Mouse (Mus musculus) spleen, embryonic (tissue): ENCODE data around the gene Pyroxd1.

Source experiments
- CTCF ChIA-PET: fragments of 350-600 bp; sonication (Branson Sonifier 250); formaldehyde crosslinking; loops from one replicate; lab custom pipeline; 2022; lab: Charles Lee

Pyroxd1 gene

DNA sequence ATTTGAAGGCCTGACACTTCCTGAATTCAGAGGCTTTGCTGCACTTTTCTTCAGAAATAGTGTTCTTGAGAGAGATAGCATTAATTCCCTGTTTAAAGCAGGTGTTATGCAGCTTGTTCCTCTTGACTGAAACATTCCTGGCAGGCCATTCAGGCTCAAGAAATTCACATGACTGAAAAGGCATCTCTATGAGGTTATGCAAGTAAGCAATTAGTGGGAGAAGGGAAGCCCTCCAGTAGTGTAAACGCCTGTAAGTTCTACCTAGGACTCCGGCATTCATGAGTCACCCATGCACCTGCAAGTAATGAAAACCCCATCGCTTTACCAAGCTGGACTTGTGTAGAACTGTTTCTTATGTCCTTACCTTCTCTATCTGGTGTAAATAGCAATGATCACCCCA is 24.1 kb downstream of the Pyroxd1 start:
- CTCF ChIA-PET, result no interaction called here

GRCm38 (mm10) chr6:142377081-142377480 is 31.6 kb downstream of the Pyroxd1 start:
- CTCF ChIA-PET, result no interaction called here

DNA sequence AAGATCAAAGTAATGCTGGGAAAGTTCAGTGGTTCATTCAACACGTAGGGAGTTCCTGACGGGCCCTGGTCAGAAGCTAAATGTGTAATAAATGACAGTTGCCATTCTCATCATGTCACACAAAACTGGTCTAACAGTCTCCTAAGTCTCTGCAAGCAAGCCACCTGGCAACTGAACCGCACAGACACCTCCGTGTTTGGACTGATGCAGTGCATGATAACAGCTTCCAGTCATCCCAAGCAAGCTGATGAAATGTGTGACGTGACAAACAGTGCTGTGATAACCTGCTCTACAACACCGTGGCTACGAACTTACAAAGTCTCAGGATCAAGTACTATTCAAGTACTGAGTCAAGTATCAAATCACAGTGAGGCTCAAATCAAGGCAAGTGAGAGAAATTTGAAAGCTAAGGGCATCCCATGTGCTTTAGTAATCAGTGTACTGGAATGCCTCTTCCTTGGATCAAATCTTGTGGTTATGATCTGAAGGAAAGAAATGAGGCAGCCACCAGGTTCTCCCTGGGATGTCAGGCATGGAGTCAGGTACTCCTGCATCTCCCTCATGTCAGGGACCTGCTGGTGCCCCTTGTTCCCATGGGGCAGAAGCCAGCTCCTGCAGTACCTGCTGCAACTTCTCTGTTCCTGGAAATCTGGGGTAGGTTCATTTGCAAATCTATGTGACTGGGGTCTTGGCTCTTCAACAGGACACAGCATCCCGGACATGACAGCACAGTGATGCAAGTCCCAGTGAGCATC is 33.3 kb downstream of the Pyroxd1 start:
- CTCF ChIA-PET, result no interaction called here

- CTCF ChIA-PET, result no interaction called here
Measured at GRCm38 (mm10) chr6:142379961-142380360, 34.5 kb downstream of the Pyroxd1 start.

DNA sequence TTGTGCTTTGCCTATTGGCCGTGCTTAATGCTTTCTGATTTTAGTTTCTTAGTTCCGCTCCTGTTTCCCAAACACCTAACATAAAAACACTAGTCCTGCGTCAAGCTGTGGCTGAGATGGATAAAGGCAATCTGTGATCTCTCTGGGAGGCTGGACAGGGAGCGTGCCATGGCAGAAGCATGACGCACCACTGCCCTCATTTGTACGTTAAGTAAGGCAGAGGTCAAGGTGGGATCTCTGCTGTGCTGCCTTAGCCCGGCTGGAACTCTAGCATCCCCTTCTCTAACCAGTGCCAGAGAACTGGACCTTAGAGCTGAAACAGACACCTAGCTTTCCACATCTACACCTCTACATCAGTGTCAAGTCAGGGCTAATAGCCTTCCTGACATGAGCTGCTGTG is 36.2 kb downstream of the Pyroxd1 start:
- CTCF ChIA-PET, result no interaction called here

DNA sequence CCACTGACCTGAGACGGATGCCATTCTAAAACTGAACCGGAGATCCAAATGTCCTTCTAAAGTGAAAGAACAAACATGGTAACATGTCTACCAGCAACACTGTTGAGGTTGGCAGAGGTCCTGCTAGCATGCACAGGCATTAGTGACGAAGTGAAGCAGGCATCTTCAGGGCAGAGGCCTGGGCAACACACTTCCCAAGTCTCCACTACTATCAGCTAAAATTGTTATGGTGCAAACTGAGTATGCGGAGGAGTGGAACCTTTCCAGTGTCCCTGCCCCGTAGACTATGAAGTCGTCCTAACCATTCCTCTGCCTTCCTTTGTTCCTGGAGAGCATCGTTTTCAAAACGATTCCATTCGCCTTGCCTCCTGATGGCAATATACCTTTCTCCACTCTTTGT is 39.1 kb downstream of the Pyroxd1 start:
- CTCF ChIA-PET, result interaction anchor here (0.8 kb wide), 1 partner anchor 1760 kb away, joined by 5 read pairs; no protein-coding TSS in a partner anchor

DNA sequence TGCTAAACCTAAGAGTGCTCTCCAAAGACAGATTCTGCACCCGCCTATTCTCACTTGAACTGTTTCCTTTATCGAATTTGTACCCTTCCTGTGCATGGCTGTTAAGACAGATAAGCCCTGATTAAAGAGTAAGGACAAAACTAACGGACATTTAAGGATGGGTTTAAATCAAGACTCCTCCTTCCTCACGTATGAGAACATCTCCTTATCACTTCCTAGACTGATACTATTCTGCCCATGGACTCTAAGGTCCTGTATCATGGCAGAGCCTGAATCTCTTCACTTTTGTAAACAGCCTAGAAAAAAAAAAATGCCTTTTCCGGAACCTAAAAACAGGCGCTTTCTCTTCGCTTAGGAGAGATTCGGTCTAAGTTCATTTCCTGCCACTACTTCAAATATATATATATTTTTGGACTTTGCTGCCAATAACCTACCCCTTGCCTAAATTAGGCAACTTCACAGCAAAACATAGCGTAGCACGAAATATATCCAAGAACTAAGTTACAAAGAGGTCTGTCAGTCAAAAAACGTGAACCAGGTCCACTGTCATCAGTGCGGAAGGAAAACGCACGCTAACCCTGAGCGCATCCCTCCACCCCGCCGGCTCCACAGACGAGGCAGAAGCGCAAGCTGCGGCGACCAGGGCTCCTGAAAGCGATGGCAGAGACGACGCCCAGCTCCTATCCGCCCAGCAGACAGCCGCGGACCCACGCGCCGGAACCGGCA is 41.0 kb downstream of the Pyroxd1 start:
- CTCF ChIA-PET, result no interaction called here

DNA sequence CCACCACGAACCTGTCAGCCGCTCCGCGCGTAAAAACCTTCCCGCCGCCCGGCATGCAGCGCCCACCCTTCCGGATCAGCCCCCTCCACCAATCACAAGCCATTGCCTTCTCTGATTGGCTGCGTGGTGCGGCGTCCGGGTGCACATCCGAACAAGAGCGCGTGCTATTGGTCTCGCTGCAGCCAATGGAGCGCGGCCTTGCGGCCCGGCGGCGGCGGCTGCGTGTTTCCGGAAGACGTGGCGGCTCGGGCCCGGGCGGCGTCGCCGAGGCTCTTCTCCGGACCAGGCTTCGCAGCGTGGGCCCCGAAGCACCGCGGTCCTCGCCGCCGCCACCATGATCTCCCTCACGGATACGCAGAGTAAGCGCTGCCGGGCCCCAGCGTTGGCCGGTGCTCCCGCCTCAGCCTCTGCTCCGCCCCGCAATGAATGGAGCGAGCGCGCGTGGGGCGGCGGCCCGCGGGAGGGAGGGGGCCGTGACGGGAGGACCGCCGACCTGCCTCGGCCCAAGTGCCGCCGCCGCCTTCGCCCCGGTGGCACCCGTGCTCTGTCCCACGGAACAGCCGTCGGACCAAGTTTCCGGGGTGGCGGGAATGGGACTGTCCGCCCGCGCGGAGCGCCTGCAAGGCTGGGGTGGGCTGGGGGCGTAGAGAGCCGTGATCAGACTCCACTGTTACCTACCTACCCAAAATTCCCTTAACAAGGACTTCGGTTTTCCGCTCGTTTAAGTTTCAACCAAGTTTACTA is 41.7 kb downstream of the Pyroxd1 start, which contains the start of the genes Recql and Golt1b:
Recql (minus strand) TSS at position 77 of the 744 bp plus-strand sequence.
Golt1b (plus strand) TSS at position 211 of the 744 bp plus-strand sequence.
- CTCF ChIA-PET, result no interaction called here

DNA sequence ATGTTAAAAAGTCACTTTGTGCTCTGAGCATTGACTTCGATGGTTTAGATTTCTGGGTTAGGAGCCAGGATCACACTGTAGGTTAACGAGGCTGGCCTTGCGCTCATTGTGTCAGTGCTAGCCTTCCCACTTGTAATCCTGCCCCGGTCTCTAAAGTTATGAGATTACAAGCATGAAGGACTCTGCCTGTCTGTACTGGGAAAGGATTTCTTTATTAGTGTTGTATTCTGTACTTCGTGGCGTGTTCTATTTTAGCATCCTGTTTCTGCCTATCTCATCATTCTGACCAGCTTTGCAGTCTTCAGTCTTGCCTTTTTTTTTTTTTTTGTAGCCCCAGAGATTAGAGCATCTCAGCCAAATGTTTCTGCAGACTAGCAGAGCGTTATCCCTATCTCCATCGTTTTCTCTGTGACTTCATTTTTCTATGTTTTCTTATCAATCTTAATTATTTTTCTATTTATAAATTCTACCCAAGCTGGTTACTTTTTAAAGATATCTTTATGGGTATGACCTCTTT is 42.4 kb downstream of the Pyroxd1 start:
- CTCF ChIA-PET, result no interaction called here

DNA sequence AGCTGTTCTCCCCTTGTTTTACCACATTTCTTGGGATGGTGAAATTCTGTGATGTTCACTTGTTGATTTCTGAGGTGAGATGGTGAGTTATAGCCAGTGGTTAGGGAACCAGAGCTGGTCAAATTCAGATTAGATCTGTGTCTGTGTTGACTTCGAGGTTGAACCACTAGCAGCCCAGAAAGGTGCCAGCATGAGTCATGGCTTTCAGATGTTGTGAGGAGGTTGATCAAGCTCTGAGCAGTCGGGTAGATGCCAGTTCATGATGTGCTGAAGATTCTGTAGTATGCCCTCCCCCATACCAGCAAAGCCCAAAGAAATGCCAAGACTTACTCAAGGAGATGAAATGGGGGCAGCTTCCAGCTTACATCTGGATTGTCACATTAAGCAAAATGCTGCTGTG is 43.6 kb downstream of the Pyroxd1 start:
- CTCF ChIA-PET, result no interaction called here

DNA sequence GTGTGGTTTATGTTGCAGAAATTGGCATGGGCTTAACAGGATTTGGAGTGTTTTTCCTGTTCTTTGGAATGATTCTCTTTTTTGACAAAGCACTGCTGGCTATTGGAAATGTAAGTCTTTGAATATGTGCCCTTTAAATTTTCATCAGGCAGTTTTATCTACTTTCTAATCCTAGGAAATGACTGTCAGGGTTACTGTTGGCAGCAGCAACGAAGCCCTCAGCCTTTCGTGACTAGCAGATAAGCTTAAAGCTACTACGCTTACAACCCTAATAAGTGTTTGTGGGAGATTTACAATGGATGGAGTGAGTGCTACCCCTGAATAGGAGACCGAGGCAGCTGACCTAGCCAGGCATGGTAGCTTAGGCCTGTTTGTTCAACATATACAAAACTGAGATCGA is 46.9 kb downstream of the Pyroxd1 start:
- CTCF ChIA-PET, result no interaction called here

- CTCF ChIA-PET, result no interaction called here
Measured at GRCm38 (mm10) chr6:142394669-142395068, 49.2 kb downstream of the Pyroxd1 start.

DNA sequence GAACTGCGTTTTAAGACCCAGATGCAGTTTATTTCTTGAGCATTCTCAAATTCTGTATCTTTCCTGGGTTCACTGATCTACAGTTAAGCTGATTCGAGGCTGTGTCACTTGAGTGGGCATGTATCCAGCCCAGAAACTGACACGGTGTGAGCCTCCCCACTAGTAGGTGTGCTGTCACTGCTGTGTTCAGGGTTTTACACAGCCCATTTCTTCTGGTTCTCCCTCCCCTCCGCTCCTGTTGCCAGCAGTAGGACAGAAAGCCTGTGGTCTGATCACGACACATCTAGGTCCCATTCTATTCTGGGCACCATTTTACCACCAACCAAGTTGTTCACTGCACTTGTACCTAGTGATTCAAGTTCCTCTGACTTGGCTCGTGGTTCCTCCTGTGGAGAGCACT is 50.3 kb downstream of the Pyroxd1 start:
- CTCF ChIA-PET, result no interaction called here

DNA sequence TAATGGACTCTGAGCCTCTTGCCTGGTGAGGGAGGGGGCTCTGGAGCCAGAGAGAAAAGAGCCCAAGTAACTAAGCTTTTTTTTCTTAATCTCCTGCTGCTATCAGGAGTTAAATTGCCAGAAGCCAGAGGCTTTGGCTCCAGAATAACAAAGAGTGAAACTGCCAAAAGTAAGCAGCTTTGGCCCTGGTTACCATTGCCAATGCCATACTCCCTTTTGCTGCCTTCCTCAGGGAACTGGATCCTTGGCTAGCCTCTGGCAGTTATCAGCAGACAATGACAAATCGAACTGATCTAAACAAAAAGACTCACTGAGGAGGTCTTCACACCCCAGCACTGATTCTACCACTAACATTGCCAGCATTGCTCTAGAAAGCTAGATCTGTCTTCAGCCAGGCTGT is 65.7 kb downstream of the Pyroxd1 start:
- CTCF ChIA-PET, result no interaction called here
